In the genomic region with DNA sequence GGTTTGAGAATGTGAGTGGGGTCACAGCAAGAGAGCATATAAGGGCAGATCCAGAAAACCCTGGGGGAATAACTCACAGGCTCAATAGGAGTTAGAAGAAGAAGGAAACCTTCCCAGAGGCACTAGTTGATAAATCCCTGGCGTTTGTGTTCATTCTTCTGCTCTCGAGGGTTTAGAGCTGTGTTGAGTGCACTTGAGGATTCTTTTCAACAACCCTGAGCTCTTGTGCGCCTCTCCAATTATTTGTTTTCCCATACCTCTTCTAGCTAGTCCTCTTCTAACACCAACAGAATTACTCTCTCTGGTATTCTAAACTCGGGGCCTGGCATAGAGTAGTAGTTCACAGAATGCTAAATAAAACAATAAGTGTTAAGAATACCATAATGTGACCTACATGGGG, we compare ENCODE assay signal across 18 mouse cellular contexts.
"Had no signal": no experiment of that assay in that cellular context is flagged by ENCODE, and none has a peak within 500 bp of the region (broad histone marks: within the 10 kb centered on the region; RNA-seq: fewer than 3 reads in every experiment).

No protein-coding gene starts in this region.

- H3K27ac ChIP-seq: intestine, embryonic 15.5 days; kidney, postnatal 0 days; layer of hippocampus, adult 2 months; limb, embryonic 10.5 days; limb, embryonic 13.5 days; liver, embryonic 12.5 days; liver, embryonic 15.5 days had no signal

- H3K4me1 ChIP-seq: intestine, embryonic 15.5 days; limb, embryonic 10.5 days; limb, embryonic 13.5 days; liver, embryonic 12.5 days; liver, embryonic 15.5 days had no signal

- DNase-seq: kidney, adult 18-20 months; kidney, postnatal 25 days; layer of hippocampus, adult 9-11 months; liver; midbrain, embryonic 14.5 days; retina, postnatal 1 day; thymus, adult 2 months; thymus, postnatal 14 days; thymus, postnatal 4 days had no signal

- ATAC-seq: hindbrain, embryonic 16.5 days; intestine, embryonic 15.5 days; liver, embryonic 12.5 days had no signal

- H3K4me3 ChIP-seq: intestine, embryonic 15.5 days; layer of hippocampus, adult 2 months; limb, embryonic 10.5 days; limb, embryonic 13.5 days; liver, embryonic 12.5 days; liver, embryonic 15.5 days had no signal

- H3K27me3 ChIP-seq: intestine, embryonic 15.5 days; limb, embryonic 13.5 days; liver, embryonic 12.5 days; liver, embryonic 15.5 days had no signal

- H3K36me3 ChIP-seq: intestine, embryonic 15.5 days; limb, embryonic 10.5 days; limb, embryonic 13.5 days; liver, embryonic 12.5 days; liver, embryonic 15.5 days had no signal

- H3K9ac ChIP-seq: intestine, embryonic 15.5 days; limb, embryonic 13.5 days; liver, embryonic 12.5 days; liver, embryonic 15.5 days had no signal

- H3K9me3 ChIP-seq: intestine, embryonic 15.5 days; limb, embryonic 10.5 days; limb, embryonic 13.5 days; liver, embryonic 12.5 days; liver, embryonic 15.5 days had no signal

- H3K4me2 ChIP-seq: intestine, embryonic 15.5 days; limb, embryonic 13.5 days; liver, embryonic 12.5 days; liver, embryonic 15.5 days; midbrain, embryonic 11.5 days had no signal
